Mouse (Mus musculus) spleen, adult 2 months (tissue): ENCODE data around the gene Hist1h2af. TPM values are rescaled to one million over a fixed set of nuclear protein-coding genes. Genes with fewer than 3 reads are reported as not detected.
"Not testable (repeated sequence)": the region's sequence is repeated elsewhere in the genome, so short reads cannot be mapped to it uniquely, and the experiment has no call there.

Source experiments
- DNase-seq, 2 experiments: peaks; one replicate each; pipeline versions ENCODE4 v3.0.0 to v3.0.0-alpha.2; 2012 to 2021; ENCODE audit warnings: low spot score in 2 of 2, low read depth in 1 of 2
- H3K27ac ChIP-seq: fragments of 200-500 bp; 2 replicates; pipeline ENCODE4 v1.5.1; 2012; ENCODE audit warnings: low read length, inconsistent platforms; ENCODE audit not compliant: insufficient read depth
- H3K27me3 ChIP-seq: fragments of 200-500 bp; 2 replicates; pipeline ENCODE4 v1.6.1; 2012; ENCODE audit warnings: mild to moderate bottlenecking, moderate library complexity, low read length, inconsistent platforms; ENCODE audit not compliant: control insufficient read depth, insufficient read depth
- H3K36me3 ChIP-seq: fragments of 200-500 bp; 2 replicates; pipeline ENCODE4 v1.6.1; 2012; ENCODE audit warnings: mild to moderate bottlenecking, low read length, inconsistent platforms; ENCODE audit not compliant: control insufficient read depth, insufficient read depth
- H3K4me1 ChIP-seq: fragments of 200-500 bp; 2 replicates; pipeline ENCODE4 v1.6.1; 2011; ENCODE audit warnings: inconsistent platforms; ENCODE audit not compliant: control insufficient read depth, insufficient read depth, insufficient read length
- H3K4me3 ChIP-seq: fragments of 200-500 bp; 2 replicates; pipeline ENCODE4 v1.5.1; 2011; ENCODE audit warnings: mild to moderate bottlenecking, inconsistent platforms; ENCODE audit not compliant: insufficient read depth, insufficient read length; ENCODE audit errors: extremely low read depth
- CTCF ChIP-seq: fragments of 200-500 bp; IDR thresholded peaks from 2 replicates; pipeline ENCODE4 v1.5.1; 2011; ENCODE audit warnings: mild to moderate bottlenecking, inconsistent platforms; ENCODE audit not compliant: insufficient read depth, insufficient read length, insufficient replicate concordance; ENCODE audit errors: extremely low read depth
- POLR2A ChIP-seq: fragments of 200-500 bp; IDR thresholded peaks from 2 replicates; pipeline ENCODE4 v1.6.1; 2011; ENCODE audit warnings: low read depth, low read length, inconsistent platforms
- whole genome bisulfite sequencing: fragments of 180-500 bp; shearing (Covaris S2); methylation state at CpG from one replicate; pipeline ENCODE4 v1.1.7; 2018; 5-methylcytosine and 5-hydroxymethylcytosine counted together
- polyA plus RNA-seq: library from polyadenylated mRNA; depleted of rRNA; stranded (reverse); fragments of >200 nt; gene quantifications from 2 replicates; pipeline ENCODE4 v1.2.3, GENCODE M21; 2012

Hist1h2af gene
- polyA plus RNA-seq, 1 experiment: 733 TPM

GRCm38 (mm10) chr13:23551931-23552914, 18.5 kb downstream of the Hist1h2af start:
- no peak for TF ChIP-seq CTCF
- no peak for TF ChIP-seq POLR2A
- no peaks in the 10 kb centered on the region for H3K27me3 ChIP-seq
- no peak overlapping the region for H3K4me3 ChIP-seq
- peaks cover 4% of the 10 kb centered on the region for H3K4me1 ChIP-seq
- no peak for DNase-seq
- H3K36me3 ChIP-seq: no peaks in the 10 kb centered on the region
- 45% methylated on average over 8 of the region's 8 CpGs for WGBS
- H3K27ac ChIP-seq: peak overlapping the region; percentile 84; the same call in 1 of the 2 replicates

- TF ChIP-seq POLR2A (no peak), CTCF (no peak)
- no peaks in the 10 kb centered on the region for H3K27me3 ChIP-seq
- no peak within 1 kb of the TSS for H3K4me3 ChIP-seq
- no peak within 1 kb of the TSS for H3K27ac ChIP-seq
- peaks cover 4% of the 10 kb centered on the region for H3K4me1 ChIP-seq
- DNase-seq: no peak
- no peaks in the 10 kb centered on the region for H3K36me3 ChIP-seq
Observed at GRCm38 (mm10) chr13:23552962-23553361, 19.3 kb downstream of the Hist1h2af start, which contains the start of gene Hist1h1d. Hist1h1d (plus strand) TSS chr13:23553262.

- peak overlapping the region; percentile 62; the same call in 1 of the 2 replicates for H3K4me3 ChIP-seq
- no peak for TF ChIP-seq CTCF
- no peak for TF ChIP-seq POLR2A
Observed at GRCm38 (mm10) chr13:23554393-23554792, 20.7 kb downstream of the Hist1h2af start.

GRCm38 (mm10) chr13:23554925-23555838, 21.5 kb downstream of the Hist1h2af start:
- peak in 1 of 2 experiments; percentile 75 for DNase-seq
- Histone ChIP-seq H3K27ac (peak overlapping the region; percentile 95), H3K27me3 (no peaks in the 10 kb centered on the region), H3K4me1 (peaks cover 4% of the 10 kb centered on the region), H3K4me3 (peak overlapping the region; percentile 62), H3K36me3 (no peaks in the 10 kb centered on the region)
- under 1% methylated on average over 54 of the region's 54 CpGs for WGBS
- TF ChIP-seq POLR2A (peak; percentile 95), CTCF (no peak)

More at GRCm38 (mm10) chr13:23554393-23554792, 20.7 kb downstream of the Hist1h2af start:
- no peak for DNase-seq
- Histone ChIP-seq H3K4me1 (peaks cover 4% of the 10 kb centered on the region), H3K36me3 (no peaks in the 10 kb centered on the region), H3K27ac (peak overlapping the region; percentile 81; the same call in 1 of the 2 replicates), H3K27me3 (no peaks in the 10 kb centered on the region)
- WGBS: 27% methylated on average over 9 of the region's 9 CpGs

- peak overlapping the region; percentile 95 for H3K27ac ChIP-seq
- WGBS: under 1% methylated on average over 18 of the region's 18 CpGs
- no peaks in the 10 kb centered on the region for H3K27me3 ChIP-seq
- peak; percentile 51 to 79 for DNase-seq
- no peaks in the 10 kb centered on the region; the same call in none of the 2 replicates for H3K4me1 ChIP-seq
- H3K36me3 ChIP-seq: no peaks in the 10 kb centered on the region
- H3K4me3 ChIP-seq: peak overlapping the region; percentile 62
- TF ChIP-seq CTCF: no peak
- peak; percentile 50 for TF ChIP-seq POLR2A
Observed at GRCm38 (mm10) chr13:23555839-23556416, 22.2 kb downstream of the Hist1h2af start.

- H3K36me3 ChIP-seq: no peaks in the 10 kb centered on the region
- WGBS: 76% methylated on average over 3 of the region's 3 CpGs
- H3K4me1 ChIP-seq: no peaks in the 10 kb centered on the region; the same call in none of the 2 replicates
- TF ChIP-seq CTCF (no peak), POLR2A (no peak)
- H3K27me3 ChIP-seq: no peaks in the 10 kb centered on the region
- H3K4me3 ChIP-seq: no peak overlapping the region
- no peak overlapping the region for H3K27ac ChIP-seq
- no peak for DNase-seq
Observed at GRCm38 (mm10) chr13:23556906-23557305, 23.2 kb downstream of the Hist1h2af start.

- not testable (repeated sequence) for DNase-seq, H3K4me3 ChIP-seq
- 49% methylated on average over 2 of the region's 2 CpGs for WGBS
Observed at GRCm38 (mm10) chr13:23560699-23561098, 27.0 kb downstream of the Hist1h2af start.

GRCm38 (mm10) chr13:23561531-23561882, 27.8 kb downstream of the Hist1h2af start:
- 0% methylated on average over 2 of the region's 5 CpGs for WGBS
- H3K4me3 ChIP-seq: peak overlapping the region; percentile 54
- not testable (repeated sequence) for DNase-seq, H3K27me3 ChIP-seq, H3K4me1 ChIP-seq, H3K36me3 ChIP-seq
- H3K27ac ChIP-seq: peak overlapping the region; percentile 88; the same call in 1 of the 2 replicates

More at GRCm38 (mm10) chr13:23560699-23561098, 27.0 kb downstream of the Hist1h2af start:
- H3K36me3 ChIP-seq, H3K4me1 ChIP-seq, H3K27ac ChIP-seq, H3K27me3 ChIP-seq: not testable (repeated sequence)
